In the genomic region with DNA sequence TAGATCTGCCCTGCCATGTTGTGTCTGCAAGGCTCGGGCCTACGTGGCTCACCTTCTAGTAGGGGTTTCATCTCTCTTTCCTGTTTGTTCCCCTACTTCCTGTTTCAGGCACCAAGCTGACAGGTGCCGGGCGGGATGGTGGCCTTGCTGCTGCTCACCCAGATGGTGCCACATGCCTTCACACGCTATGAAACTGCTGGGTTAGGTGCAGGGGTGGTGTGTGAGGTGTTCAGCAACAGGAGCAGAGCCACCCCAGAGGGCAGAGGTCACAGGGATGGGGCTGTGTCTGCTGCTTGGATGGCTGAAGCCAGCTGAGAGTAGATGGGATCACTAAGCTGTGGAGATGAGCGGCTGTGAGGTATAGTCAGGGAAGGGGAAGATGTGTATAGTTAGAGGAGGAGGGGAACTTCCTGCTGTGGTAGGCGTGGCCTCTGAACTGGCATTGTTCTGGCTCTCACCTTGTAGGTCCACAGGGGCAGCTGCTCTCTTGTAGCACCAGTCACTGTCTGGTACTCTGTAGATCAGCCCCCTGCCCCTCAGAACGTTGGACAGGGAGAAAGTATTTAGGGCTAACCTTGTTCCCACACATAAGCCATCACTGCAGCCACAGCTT, we compare ENCODE assay signal across 12 mouse cellular contexts. TPM values are rescaled to one million over a fixed set of nuclear protein-coding genes. Genes with fewer than 3 reads are reported as not detected.
DNase-seq lines count a peak whose midpoint lies in the region; ATAC-seq and TF ChIP-seq lines count a peak whose summit lies in the region.
"Had no signal": no experiment of that assay in that cellular context is flagged by ENCODE, and none has a peak within 500 bp of the region (broad histone marks: within the 10 kb centered on the region; RNA-seq: fewer than 3 reads in every experiment).

No protein-coding gene starts in this region.

- H3K9ac ChIP-seq in liver, embryonic 12.5 days, result no peak overlapping the region
- H3K9ac ChIP-seq: forebrain, embryonic 13.5 days; liver, embryonic 15.5 days had no signal

- no peaks in the 10 kb centered on the region for H3K9me3 ChIP-seq in liver, embryonic 12.5 days (replicated peaks)
- H3K9me3 ChIP-seq: forebrain, embryonic 13.5 days; liver, embryonic 15.5 days had no signal

- WGBS in liver, embryonic 12.5 days (ENCODE audit: insufficient replicate concordance), result 40% methylated on average over 8 of the region's 8 CpGs
- 49% methylated on average over 8 of the region's 8 CpGs for WGBS in lung, adult 2 months

- 0 out of 2 replicates have a peak, but pooled peaks have one; percentile 24 for ATAC-seq in liver, embryonic 12.5 days
- ATAC-seq in megakaryocyte, adult 5-6 weeks (ENCODE audit: poor library complexity, severe bottlenecking), result peak; percentile 61
- ATAC-seq: forebrain, embryonic 13.5 days had no signal

- no peak for TF ChIP-seq POLR2A in lung, adult 2 months (IDR thresholded peaks at IDR 0.05; ENCODE audit: borderline replicate concordance, extremely low read depth, low read depth, low read length)

- no peak overlapping the region for H3K27ac ChIP-seq in liver, embryonic 12.5 days
- H3K27ac ChIP-seq: forebrain, embryonic 13.5 days; liver, embryonic 15.5 days had no signal

- no peak overlapping the region for H3K4me2 ChIP-seq in liver, embryonic 12.5 days
- H3K4me2 ChIP-seq: forebrain, embryonic 13.5 days; heart, embryonic 11.5 days; liver, embryonic 15.5 days had no signal

- no peak for TF ChIP-seq CTCF in lung, adult 2 months (IDR thresholded peaks at IDR 0.05; ENCODE audit: insufficient read depth, low read length)

- no peaks in the 10 kb centered on the region for H3K27me3 ChIP-seq in liver, embryonic 12.5 days (replicated peaks)
- H3K27me3 ChIP-seq: forebrain, embryonic 13.5 days; liver, embryonic 15.5 days had no signal

- peaks cover 61% of the 10 kb centered on the region for H3K4me1 ChIP-seq in liver, embryonic 12.5 days
- peaks cover 14% of the 10 kb centered on the region for H3K4me1 ChIP-seq in lung, adult 2 months (ENCODE audit: control insufficient read depth, insufficient read depth, low read length)

- H3K36me3 ChIP-seq in liver, embryonic 12.5 days, result peaks cover 10% of the 10 kb centered on the region

- H3K4me3 ChIP-seq in liver, embryonic 12.5 days, result no peak overlapping the region
- no peak overlapping the region for H3K4me3 ChIP-seq in lung, adult 2 months (replicated peaks; ENCODE audit: extremely low read depth, low read depth, low read length)
- H3K4me3 ChIP-seq: forebrain, embryonic 13.5 days; liver, embryonic 15.5 days had no signal

- DNase-seq in liver, result no peak
- DNase-seq in T-cell, adult 2 months (ENCODE audit: low spot score), result peak; percentile 78
- DNase-seq in thymus, postnatal 0 days (ENCODE audit: low spot score), result peak; percentile 89
- no peak for DNase-seq in testis, postnatal 10 days (ENCODE audit: low spot score)
- no peak for DNase-seq in lung, adult 2 months
- no peak for DNase-seq in lung, postnatal 10 days
- DNase-seq: adrenal gland, adult 2 months had no signal

RNA-seq across cellular contexts. Expression of a gene that starts 42.5 kb away (rescaled TPM):
- polyA plus RNA-seq in liver, embryonic 12.5 days (2016; fragmentation: Nextera tagmentation; extraction: Ambion mirVana), result 36.6 and 37.5 TPM in 2 replicates
- total RNA-seq in megakaryocyte, adult 5-6 weeks (2015), result 31.3 and 61.1 TPM in 2 replicates
- 15.5 and 20.4 TPM in 2 replicates for total RNA-seq in megakaryocyte, adult 5-6 weeks (2017)
- polyA plus RNA-seq in thymus, postnatal 0 days (2015; fragmentation: Nextera tagmentation; extraction: Ambion mirVana), result 70.9 and 73.9 TPM in 2 replicates
- 17.6 and 25.5 TPM in 2 replicates for polyA plus RNA-seq in lung, adult 2 months (2012; rRNA removed)

Comparison
In these comparisons a context has a peak if more than half of its experiments do, and no peak if none do; other contexts are left out.
1. DNase-seq: peak in T-cell, adult 2 months (single experiment) and thymus, postnatal 0 days (single experiment); none in liver (single experiment), testis, postnatal 10 days (single experiment), lung, adult 2 months (single experiment) and lung, postnatal 10 days (single experiment).